Mouse (Mus musculus) layer of hippocampus, adult 9-11 months (tissue): ENCODE measurements around the gene Sh2d1b1.

Experiments
- DNase-seq: peaks from one replicate; pipeline ENCODE4 v3.0.0; 2022

Sh2d1b1 gene

DNA sequence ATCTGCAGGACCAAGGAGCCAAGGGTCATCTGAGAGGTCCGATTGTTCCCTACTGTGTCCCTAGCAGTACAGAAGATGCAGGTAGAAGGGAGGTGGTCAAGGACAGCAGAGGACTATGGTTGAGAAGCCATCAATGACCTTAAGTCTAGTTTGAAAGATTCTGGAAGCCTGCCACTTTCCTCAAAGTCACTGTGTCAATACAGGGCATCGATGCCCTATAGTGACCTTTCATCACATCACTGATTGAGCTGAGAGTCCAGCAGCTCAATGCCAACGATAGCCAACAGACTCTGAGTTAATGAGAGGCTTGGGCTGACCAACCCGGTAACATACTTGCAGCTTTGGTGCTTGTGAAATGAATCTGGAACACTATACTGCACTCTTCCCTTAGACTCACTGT is 48.2 kb downstream of the Sh2d1b1 start:
- DNase-seq: no peak

DNA sequence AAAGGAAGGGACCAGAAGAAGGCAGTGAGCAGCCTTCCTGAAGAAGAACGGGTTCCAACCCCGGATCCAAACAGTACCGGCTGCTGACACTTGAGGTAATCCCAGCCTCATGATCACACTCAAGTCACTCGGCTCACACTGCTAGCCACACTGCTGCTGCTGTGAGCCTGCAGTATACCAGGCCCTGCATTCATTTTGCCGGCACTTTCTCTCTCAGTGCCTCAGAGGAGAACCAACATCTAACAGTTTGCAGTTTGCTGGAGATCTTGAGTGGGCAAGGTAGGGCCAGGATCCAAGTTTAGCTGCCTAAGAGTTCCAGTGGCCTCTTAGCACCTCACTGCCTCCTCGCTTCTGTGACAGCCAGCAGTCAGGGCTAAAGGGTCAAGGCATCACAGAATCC is 54.8 kb downstream of the Sh2d1b1 start:
- no peak for DNase-seq

- no peak for DNase-seq
Measured at GRCm38 (mm10) chr1:170332775-170333174, 55.7 kb downstream of the Sh2d1b1 start.
